Mouse (Mus musculus): ENCODE measurements at regions not wholly inside any gene's neighbourhood (a gene's known extent, or its start where the extent isn't known, plus 50 kb on each side); places are given as distances from the start of the nearest gene placed in this dataset.

GRCm38 (mm10) chr11:64138934-64139333 lies 59.7 kb upstream of the Cox10 start:
- ATAC-seq (peak; percentile 70), DNase-seq (ENCODE audit: low spot score) (peak; percentile 64)
- Histone ChIP-seq H3K4me3 (ENCODE audit: low read depth, low read length) (no peak overlapping the region), H3K27ac (ENCODE audit: low read length) (no peak overlapping the region), H3K36me3 (ENCODE audit: insufficient read depth, low read length) (no peaks in the 10 kb centered on the region), H3K9ac (replicated peaks; ENCODE audit: low read depth) (no peak overlapping the region), H3K4me1 (ENCODE audit: insufficient read depth, low read depth, low read length) (no peaks in the 10 kb centered on the region), H3K27me3 (replicated peaks; ENCODE audit: insufficient read depth, low read length) (no peaks in the 10 kb centered on the region), H3K9me3 (ENCODE audit: low read length) (no peaks in the 10 kb centered on the region), H3K4me2 (replicated peaks; ENCODE audit: low read depth, low read length) (no peak overlapping the region)
- TF ChIP-seq CTCF (IDR thresholded peaks at IDR 0.05) (no peak), EP300 (IDR thresholded peaks at IDR 0.05) (peak; percentile 70)
- 45% methylated on average over 4 of the region's 4 CpGs for WGBS

- no peak overlapping the region for H3K4me2 ChIP-seq (replicated peaks; ENCODE audit: low read depth, low read length)
- no peak for ATAC-seq
- no peak overlapping the region for H3K9ac ChIP-seq (replicated peaks; ENCODE audit: low read depth)
- H3K4me1 ChIP-seq (ENCODE audit: insufficient read depth, low read depth, low read length), result no peaks in the 10 kb centered on the region
- no peaks in the 10 kb centered on the region for H3K36me3 ChIP-seq (ENCODE audit: insufficient read depth, low read length)
- 93% methylated on average over 5 of the region's 5 CpGs for WGBS
- H3K27ac ChIP-seq (ENCODE audit: low read length), result no peak overlapping the region
- no peaks in the 10 kb centered on the region for H3K9me3 ChIP-seq (ENCODE audit: low read length)
- H3K4me3 ChIP-seq (ENCODE audit: low read depth, low read length), result no peak overlapping the region
- DNase-seq (ENCODE audit: low spot score), result no peak
- no peak for TF ChIP-seq EP300 (IDR thresholded peaks at IDR 0.05)
- no peak for TF ChIP-seq CTCF (IDR thresholded peaks at IDR 0.05)
- no peaks in the 10 kb centered on the region for H3K27me3 ChIP-seq (replicated peaks; ENCODE audit: insufficient read depth, low read length)
Measured at GRCm38 (mm10) chr11:64135766-64136165, 56.5 kb upstream of the Cox10 start.

- Histone ChIP-seq H3K36me3 (ENCODE audit: insufficient read depth, low read length) (no peaks in the 10 kb centered on the region), H3K4me1 (ENCODE audit: insufficient read depth, low read depth, low read length) (no peaks in the 10 kb centered on the region), H3K9me3 (ENCODE audit: low read length) (no peaks in the 10 kb centered on the region), H3K27ac (ENCODE audit: low read length) (no peak overlapping the region), H3K4me3 (ENCODE audit: low read depth, low read length) (no peak overlapping the region), H3K4me2 (replicated peaks; ENCODE audit: low read depth, low read length) (no peak overlapping the region), H3K9ac (replicated peaks; ENCODE audit: low read depth) (no peak overlapping the region), H3K27me3 (replicated peaks; ENCODE audit: insufficient read depth, low read length) (no peaks in the 10 kb centered on the region)
- 85% methylated on average over 2 of the region's 2 CpGs for WGBS
- DNase-seq (ENCODE audit: low spot score) (no peak), ATAC-seq (no peak)
- TF ChIP-seq EP300 (IDR thresholded peaks at IDR 0.05) (no peak), CTCF (IDR thresholded peaks at IDR 0.05) (no peak)
Measured at GRCm38 (mm10) chr11:64135308-64135591, 56.0 kb upstream of the Cox10 start.

GRCm38 (mm10) chr11:64134571-64135307 lies 55.5 kb upstream of the Cox10 start:
- Histone ChIP-seq H3K4me3 (ENCODE audit: low read depth, low read length) (no peak overlapping the region), H3K4me2 (replicated peaks; ENCODE audit: low read depth, low read length) (no peak overlapping the region), H3K4me1 (ENCODE audit: insufficient read depth, low read depth, low read length) (no peaks in the 10 kb centered on the region), H3K9ac (replicated peaks; ENCODE audit: low read depth) (no peak overlapping the region), H3K9me3 (ENCODE audit: low read length) (no peaks in the 10 kb centered on the region), H3K27ac (ENCODE audit: low read length) (no peak overlapping the region), H3K27me3 (replicated peaks; ENCODE audit: insufficient read depth, low read length) (no peaks in the 10 kb centered on the region), H3K36me3 (ENCODE audit: insufficient read depth, low read length) (no peaks in the 10 kb centered on the region)
- no peak for TF ChIP-seq EP300 (IDR thresholded peaks at IDR 0.05)
- DNase-seq (ENCODE audit: low spot score), result no peak
- ATAC-seq, result no peak
- WGBS, result 88% methylated on average over 15 of the region's 15 CpGs
